Mouse (Mus musculus) thymus, postnatal 25 days (tissue): Measurements from ENCODE around the gene Adipor2.
A peak's percentile ranks its signal among the peaks of the same experiment; 100 is the strongest.

ENCODE experiments used
- DNase-seq: peaks from one replicate; pipeline ENCODE4 v3.0.0; 2022

Adipor2 gene

DNA sequence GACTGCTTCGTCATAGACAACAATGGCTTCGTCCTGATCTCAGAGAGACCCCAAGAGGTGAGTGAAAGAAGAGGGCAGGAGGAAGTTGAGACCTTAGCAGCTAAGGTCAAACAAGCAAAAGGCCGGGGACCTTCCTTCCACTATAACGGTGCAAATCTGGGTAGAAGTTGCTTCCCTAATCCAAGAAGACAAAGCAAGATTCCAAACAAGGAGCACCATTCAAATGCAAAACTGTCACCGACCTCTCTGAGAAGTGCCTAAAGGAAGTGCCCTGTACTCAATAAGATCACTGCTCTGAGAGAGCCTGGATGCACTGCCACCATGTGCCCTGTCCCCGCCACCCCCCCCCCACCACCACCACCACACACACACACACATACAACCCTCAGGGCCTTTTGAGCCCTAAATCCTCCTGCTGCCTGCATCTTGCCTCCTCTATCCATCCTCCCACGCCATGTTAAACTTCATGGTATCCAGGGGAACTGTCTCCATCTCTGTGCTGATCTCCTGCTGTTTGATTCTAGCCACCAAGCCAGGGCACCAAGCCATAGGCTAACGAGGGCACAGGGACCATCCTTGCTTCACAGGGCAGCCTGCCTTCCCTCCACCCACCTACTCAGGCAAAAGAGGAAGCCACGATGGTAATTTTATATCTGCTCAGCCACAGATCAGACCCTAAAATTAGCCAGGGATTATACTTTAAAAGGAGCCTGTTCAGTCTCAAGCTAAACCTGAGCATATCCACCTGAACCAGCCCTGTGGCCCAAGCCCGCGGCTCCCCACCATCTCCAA, 79.2 kb downstream of the Adipor2 start:
- no peak for DNase-seq

DNA sequence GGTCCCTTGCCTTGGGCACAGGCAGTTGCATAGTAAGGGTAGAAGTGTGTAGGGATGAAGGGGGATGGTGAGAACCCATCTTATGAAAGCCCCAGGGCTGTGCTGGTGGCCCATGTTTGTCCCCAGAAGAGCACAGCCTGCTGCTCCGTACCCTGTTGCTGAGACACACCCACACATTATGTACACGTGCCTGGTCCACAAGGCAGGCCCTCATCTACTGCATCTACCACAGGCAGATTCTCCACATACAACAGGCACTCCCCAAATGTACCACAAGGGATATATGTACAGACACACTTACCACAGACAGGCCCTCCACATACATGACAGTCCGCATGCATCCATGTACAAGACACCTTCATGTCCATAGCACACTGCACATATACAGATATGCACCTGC, 80.2 kb downstream of the Adipor2 start:
- DNase-seq = no peak

DNA sequence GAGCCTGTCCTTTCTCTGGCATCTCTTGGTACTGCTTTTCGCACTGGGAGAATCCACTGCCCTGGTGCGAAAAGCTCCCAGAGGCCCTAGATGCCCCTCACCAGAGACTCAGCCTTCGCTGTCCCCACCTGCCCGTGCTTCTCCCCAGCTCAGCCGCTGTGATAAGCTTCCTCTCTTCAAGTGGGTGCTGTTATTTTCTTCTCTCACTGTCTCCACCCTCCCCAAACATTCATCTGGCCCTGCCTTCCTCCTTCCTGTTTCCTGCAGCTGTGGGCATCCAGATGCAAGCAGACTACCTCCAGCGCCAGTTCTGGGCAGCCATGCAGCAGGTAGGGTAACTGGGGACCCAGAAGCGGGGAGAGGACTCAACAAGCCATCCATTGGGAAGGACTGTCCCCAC, 81.4 kb downstream of the Adipor2 start:
- peak; percentile 79 for DNase-seq

DNA sequence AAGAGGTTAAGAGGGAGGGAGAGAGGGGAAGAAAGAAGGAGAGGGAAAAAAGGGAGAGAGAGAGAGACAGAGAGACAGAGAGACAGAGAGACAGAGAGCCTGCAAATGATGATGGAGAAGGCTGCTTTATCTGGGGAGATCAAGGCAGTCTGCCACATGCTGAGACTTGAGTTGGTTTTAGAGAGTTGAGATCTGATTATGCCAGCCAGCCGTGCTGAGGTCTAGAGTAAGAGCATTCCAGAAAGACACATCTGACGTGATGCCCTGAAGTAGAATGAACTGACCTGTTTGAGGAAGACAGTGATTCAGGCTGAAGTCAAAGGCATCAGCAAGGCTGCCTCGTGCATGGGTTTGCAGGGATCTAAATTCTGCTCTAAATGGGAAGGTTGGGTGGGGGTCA, 83.7 kb downstream of the Adipor2 start:
- DNase-seq = no peak

GRCm38 (mm10) chr6:119333202-119333601, 84.3 kb downstream of the Adipor2 start:
- DNase-seq = no peak

- DNase-seq = peak; percentile 42
Observed at GRCm38 (mm10) chr6:119332111-119332510, 85.4 kb downstream of the Adipor2 start.

DNA sequence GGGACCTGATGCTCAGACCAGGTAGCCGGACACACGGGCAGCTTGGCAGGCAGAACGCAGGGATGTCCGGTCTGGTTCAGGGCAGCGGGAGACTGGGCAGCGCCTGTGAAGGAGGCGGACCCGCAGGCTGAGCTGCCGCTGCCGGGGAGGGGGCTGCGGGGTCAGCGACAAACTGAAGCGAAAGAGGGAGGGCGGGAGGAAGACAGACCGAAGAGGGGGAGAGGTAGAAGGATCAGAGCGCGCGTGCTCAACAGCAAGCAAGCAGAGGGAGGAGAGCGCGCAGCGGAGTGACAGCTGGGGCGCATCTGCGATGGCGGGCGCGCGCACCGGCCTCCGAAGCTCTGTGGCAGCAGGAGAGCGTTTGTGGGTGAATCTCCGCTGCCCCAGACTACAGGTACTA, 87.0 kb downstream of the Adipor2 start, which contains the start of gene Lrtm2:
Lrtm2 (minus strand) TSS at position 261 of the 400 bp plus-strand sequence.
- DNase-seq = peak; percentile 70

- no peak for DNase-seq
Observed at GRCm38 (mm10) chr6:119329936-119330335, 87.6 kb downstream of the Adipor2 start.

GRCm38 (mm10) chr6:119329215-119329714, 88.2 kb downstream of the Adipor2 start:
- DNase-seq = no peak

GRCm38 (mm10) chr6:119328521-119329115, 88.9 kb downstream of the Adipor2 start:
- no peak for DNase-seq

DNA sequence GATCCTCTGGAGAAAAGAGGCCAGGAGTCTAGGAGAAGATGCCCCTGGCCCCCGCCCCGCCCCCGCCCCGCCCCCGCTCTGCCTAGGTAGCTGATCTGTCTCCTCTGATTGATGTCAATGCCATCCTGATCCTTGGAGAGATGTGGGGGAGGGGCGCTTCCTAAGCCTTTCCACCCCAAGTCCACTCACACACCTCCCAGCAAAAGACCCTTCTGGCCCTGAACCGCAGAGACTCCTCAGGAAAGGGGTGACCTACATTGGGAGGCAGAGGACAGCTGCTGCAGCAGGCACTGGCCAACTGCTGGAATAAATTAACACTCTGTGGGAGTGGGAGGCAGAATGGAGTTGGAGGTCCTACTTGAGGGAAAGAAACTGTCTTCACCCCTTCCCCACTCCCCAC, 91.0 kb downstream of the Adipor2 start:
- DNase-seq = no peak

DNA sequence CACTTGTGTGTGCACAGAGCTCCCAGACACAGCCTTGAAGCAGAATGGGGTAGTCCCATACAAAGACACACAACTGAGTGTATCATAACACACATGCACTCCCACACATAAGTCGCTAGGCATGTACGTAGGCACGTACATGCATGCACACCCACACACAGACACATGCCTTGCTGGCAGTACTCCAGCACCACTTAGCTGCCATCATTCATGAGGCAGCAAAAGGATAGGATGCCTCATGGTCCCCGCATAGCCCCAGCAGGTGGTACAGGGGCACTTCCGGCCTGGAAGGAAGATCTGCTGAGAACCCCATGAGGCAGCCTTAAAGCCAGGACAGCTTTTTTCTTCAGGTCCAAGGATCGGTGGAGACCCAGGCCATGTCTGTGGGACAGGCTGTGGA, 91.5 kb downstream of the Adipor2 start:
- no peak for DNase-seq

- DNase-seq = no peak
Observed at GRCm38 (mm10) chr6:119324776-119325175, 92.7 kb downstream of the Adipor2 start.

- DNase-seq = no peak
Observed at GRCm38 (mm10) chr6:119321752-119322151, 95.8 kb downstream of the Adipor2 start.

DNA sequence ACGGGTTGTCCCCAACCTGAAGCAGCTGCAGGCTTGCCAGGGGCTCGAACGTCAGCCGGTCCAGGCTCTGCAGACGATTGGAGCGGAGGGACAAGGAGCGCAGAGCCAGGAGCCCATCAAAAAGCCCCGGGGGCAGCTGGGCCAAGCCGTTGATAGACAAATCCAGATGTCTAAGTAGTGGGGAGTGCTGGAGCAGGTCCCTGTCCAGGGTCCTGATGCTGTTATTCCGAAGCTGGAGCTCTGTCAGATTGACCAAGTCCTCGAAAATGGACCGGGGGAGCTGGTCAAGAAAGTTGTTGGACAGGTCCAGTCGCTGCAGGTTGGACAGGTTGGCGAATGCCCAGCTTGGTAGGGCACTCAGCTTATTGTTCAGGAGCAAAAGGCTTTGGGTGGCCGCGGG, 97.0 kb downstream of the Adipor2 start:
- no peak for DNase-seq

DNA sequence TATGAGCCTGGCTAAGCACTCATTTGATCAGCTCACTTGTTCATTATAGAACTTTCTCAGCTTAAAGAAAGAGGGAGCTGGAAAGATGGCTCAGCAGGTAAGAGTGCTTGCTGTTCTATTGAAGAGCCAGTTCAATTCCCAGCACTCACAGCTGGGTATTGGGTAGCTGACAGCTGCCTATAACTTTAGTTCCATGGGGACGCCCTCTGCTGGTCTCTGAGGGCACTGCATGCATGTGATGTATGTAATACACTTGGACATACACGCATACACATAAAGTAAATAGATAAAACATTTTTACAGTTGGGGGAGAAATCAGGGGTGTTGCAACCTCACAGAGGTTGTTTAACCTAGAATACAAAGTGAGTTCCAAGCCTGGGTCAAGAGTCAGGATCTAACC, 98.1 kb downstream of the Adipor2 start:
- DNase-seq = no peak

DNA sequence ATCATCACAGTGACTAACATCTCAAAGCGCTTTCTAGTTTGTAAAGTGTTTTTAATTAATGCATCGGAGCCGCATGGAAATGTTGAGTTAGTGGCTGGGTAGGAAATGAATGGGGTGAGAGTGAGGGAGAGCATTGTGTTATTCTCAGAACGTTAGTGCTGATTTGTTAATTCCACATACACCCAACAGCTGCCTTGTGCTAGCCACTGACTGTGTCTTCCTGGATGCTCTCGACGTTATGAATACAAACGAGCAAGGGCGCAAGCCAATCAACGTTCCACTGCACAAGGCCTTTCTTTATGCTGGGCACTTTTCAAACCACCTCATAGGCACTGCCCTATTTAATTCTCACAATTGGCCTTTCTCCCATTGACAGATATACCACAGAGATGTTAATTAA, 98.8 kb downstream of the Adipor2 start:
- no peak for DNase-seq

DNA sequence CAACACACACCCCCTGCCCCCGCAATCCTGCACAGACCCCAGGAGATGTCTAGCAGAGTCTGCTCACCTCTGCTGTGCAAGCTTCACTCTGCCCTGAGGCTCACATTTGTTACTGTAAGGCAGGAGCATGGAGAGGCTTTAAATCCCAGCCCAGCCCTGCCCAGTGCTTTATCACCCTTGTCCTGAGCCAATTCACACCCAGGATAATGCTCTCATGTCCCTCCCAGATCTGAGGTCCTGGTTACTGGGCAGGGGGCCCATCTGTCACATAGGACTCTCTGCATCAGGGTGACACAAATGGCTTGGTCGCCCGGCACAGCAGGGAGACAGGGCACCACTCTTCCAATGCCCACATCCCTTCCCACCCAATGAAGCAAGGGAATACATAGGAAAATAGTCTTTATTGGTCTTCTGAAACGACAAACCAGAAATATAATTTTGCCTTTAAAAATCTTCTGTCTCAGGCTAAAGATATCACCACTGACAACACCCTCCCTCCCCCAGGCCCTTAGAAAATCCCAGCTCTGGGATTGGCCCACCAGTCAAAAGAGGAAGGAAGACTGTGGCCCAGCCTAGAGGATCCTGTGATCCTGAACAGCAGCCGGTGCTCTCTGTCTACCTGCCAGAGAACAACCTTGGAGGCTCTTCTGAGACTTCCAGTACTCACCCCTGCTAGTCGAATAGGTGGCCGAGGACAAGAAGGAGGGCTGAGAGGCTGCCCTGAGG, 102.6 kb downstream of the Adipor2 start:
- no peak for DNase-seq

- DNase-seq = no peak
Observed at GRCm38 (mm10) chr6:119313588-119314375, 103.7 kb downstream of the Adipor2 start.

DNA sequence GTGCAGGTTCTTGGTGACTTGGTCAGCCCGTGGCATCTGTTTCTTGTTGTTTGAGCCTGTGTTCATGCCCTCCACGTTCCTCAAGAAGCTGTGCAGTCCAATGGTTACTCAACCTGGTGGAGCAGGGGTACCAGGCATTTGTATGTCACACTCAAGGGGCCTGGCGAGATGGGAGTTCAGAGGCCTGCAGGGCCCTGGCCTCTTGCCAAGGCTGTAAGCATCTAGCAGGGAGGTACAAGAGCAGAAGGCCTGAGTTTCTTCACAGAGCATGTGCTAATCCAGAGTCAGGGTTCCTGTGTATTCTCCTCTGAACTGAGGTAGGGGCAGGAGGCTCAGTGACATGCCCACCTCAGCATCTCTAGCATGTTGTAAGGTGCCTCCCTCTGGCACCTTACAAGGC, 104.4 kb downstream of the Adipor2 start:
- DNase-seq = no peak

DNA sequence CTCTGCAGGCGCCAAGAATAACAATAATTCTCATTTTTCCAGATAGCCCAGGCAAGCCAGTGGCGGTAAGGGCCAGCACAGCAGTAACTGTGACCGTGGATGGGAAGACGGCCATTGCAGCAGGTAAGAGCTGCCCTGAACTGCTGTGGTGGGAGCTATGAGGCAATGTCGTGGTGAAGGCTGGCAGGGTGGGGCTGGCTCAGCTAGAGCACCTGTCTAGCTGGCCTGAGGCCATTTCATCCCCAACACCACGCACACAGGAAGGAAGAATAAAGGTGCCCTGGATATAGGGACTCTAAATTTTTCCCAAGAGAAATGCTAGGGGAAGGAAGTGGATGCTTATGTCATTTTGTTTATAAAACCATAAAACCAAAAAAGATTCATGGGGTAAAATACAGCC, 105.1 kb downstream of the Adipor2 start:
- DNase-seq = no peak

DNA sequence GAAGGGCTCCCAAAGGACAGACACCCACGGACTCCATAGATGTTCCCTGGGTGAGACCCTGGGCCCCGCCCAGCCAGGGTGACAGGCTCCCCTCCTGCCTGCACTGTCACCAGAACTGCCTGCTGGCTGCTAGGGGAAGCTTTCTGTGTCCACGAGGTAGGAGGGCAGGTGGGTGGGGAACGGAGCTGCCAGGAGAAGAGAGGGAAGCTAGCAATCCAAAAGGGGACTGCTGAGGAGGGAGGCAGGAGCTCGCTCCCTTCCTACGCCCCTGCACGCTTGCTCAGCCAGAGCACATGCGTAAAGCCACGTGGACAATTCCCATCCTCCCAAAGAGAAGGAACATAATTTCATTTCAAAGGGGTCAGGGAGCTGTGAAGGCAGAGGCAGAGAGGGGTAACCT, 107.3 kb downstream of the Adipor2 start:
- DNase-seq = no peak

DNA sequence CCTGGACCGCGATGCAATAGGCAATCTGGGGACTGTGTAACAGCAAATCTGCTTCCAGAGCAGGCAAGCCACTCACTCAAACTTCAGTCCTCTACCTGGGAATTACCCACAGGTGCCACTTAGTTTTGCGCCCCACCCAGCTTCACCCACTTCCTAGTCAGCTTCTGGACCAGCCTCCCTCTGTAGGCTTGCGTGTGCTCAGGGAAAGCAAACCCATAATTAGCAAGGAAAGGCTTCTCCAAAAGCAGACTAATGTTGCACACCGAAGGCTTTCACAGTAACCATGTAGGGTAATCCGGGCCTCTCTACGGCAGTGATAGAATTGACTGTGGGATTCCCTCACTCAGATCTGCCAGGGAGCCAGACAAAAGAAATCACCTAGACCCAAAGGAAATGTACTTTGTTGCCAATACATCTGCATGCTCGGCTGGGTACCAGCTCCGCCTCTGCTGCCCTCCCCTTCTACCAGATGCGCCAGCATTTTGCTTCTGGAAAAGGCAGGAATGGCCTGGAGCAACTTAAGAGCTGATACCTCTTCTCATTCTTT, 109.6 kb downstream of the Adipor2 start:
- no peak for DNase-seq
